Mouse (Mus musculus): ENCODE results near the gene Ifitm5. TPM values are rescaled to one million over a fixed set of nuclear protein-coding genes. Genes with fewer than 3 reads are reported as not detected.
A peak's percentile ranks its signal among the peaks of the same experiment; 100 is the strongest.

The Ifitm5 gene
- polyA plus RNA-seq, 1 experiment from 2014 or later = 1.7 TPM

- 24% methylated on average over 30 of the region's 30 CpGs for WGBS
- peak overlapping the region; percentile 42 for H3K4me3 ChIP-seq
- peak overlapping the region; percentile 61 for H3K9ac ChIP-seq
- H3K4me2 ChIP-seq = peak overlapping the region; percentile 90
- H3K27ac ChIP-seq = no peak overlapping the region
- no peaks in the 10 kb centered on the region for H3K36me3 ChIP-seq
- no peaks in the 10 kb centered on the region for H3K9me3 ChIP-seq
- no peak for ATAC-seq (ENCODE audit: low FRiP score)
- peaks cover 72% of the 10 kb centered on the region for H3K27me3 ChIP-seq
- peaks cover 25% of the 10 kb centered on the region for H3K4me1 ChIP-seq (replicated peaks)
Observed at GRCm38 (mm10) chr7:140923070-140923775, 26.9 kb downstream of the Ifitm5 start.

- peaks cover 79% of the 10 kb centered on the region for H3K27me3 ChIP-seq
- H3K4me1 ChIP-seq (replicated peaks) = peaks cover 25% of the 10 kb centered on the region
- no peaks in the 10 kb centered on the region for H3K36me3 ChIP-seq
- H3K4me3 ChIP-seq = peak overlapping the region; percentile 42
- ATAC-seq (ENCODE audit: low FRiP score) = peak; percentile 54; the same call in 1 of the 2 replicates
- peak overlapping the region; percentile 90 for H3K4me2 ChIP-seq
- no peak overlapping the region for H3K27ac ChIP-seq
- no peaks in the 10 kb centered on the region for H3K9me3 ChIP-seq
- under 1% methylated on average over 49 of the region's 49 CpGs for WGBS
- H3K9ac ChIP-seq = peak overlapping the region; percentile 61
Observed at GRCm38 (mm10) chr7:140922398-140923069, 27.6 kb downstream of the Ifitm5 start.

GRCm38 (mm10) chr7:140921225-140921975, 28.7 kb downstream of the Ifitm5 start:
- Histone ChIP-seq H3K9me3 (no peaks in the 10 kb centered on the region), H3K27ac (no peak overlapping the region), H3K4me3 (peak overlapping the region; percentile 42), H3K4me2 (peak overlapping the region; percentile 90), H3K27me3 (peaks cover 79% of the 10 kb centered on the region), H3K9ac (no peak overlapping the region), H3K4me1 (replicated peaks) (peaks cover 25% of the 10 kb centered on the region), H3K36me3 (no peaks in the 10 kb centered on the region)
- ATAC-seq (ENCODE audit: low FRiP score) = no peak
- WGBS = 27% methylated on average over 22 of the region's 22 CpGs

GRCm38 (mm10) chr7:140920418-140921029, 29.6 kb downstream of the Ifitm5 start, which contains the start of gene Nlrp6:
Nlrp6 (plus strand) TSS chr7:140920902.
- H3K27ac ChIP-seq = no peak within 1 kb of the TSS
- no peak within 1 kb of the TSS for H3K9ac ChIP-seq
- no peaks in the 10 kb centered on the region for H3K36me3 ChIP-seq
- H3K4me2 ChIP-seq = peak within 1 kb of the TSS; percentile 90; the same call in 1 of the 2 replicates
- no peaks in the 10 kb centered on the region for H3K9me3 ChIP-seq
- peak within 1 kb of the TSS; percentile 42 for H3K4me3 ChIP-seq
- no peak for ATAC-seq (ENCODE audit: low FRiP score)
- H3K4me1 ChIP-seq (replicated peaks) = peaks cover 25% of the 10 kb centered on the region
- 81% methylated on average over 8 of the region's 8 CpGs for WGBS
- peaks cover 79% of the 10 kb centered on the region for H3K27me3 ChIP-seq

- no peak for ATAC-seq (ENCODE audit: low FRiP score)
- H3K27me3 ChIP-seq = peaks cover 73% of the 10 kb centered on the region
- no peak overlapping the region for H3K4me3 ChIP-seq
- no peaks in the 10 kb centered on the region for H3K9me3 ChIP-seq
- H3K4me2 ChIP-seq = no peak overlapping the region
- H3K27ac ChIP-seq = no peak overlapping the region
- no peak overlapping the region for H3K9ac ChIP-seq
- 87% methylated on average over 4 of the region's 4 CpGs for WGBS
- peaks cover 25% of the 10 kb centered on the region for H3K4me1 ChIP-seq (replicated peaks)
- H3K36me3 ChIP-seq = no peaks in the 10 kb centered on the region
Observed at GRCm38 (mm10) chr7:140919911-140920310, 30.2 kb downstream of the Ifitm5 start.

- Histone ChIP-seq H3K4me1 (replicated peaks) (no peaks in the 10 kb centered on the region), H3K4me2 (no peak overlapping the region), H3K4me3 (no peak overlapping the region), H3K36me3 (no peaks in the 10 kb centered on the region), H3K27me3 (peaks cover 16% of the 10 kb centered on the region), H3K27ac (no peak overlapping the region), H3K9ac (no peak overlapping the region), H3K9me3 (no peaks in the 10 kb centered on the region)
- 87% methylated on average over 8 of the region's 8 CpGs for WGBS
- no peak for ATAC-seq (ENCODE audit: low FRiP score)
Observed at GRCm38 (mm10) chr7:140914031-140914690, 35.9 kb downstream of the Ifitm5 start.

- WGBS = 71% methylated on average over 5 of the region's 5 CpGs
- peaks cover 5% of the 10 kb centered on the region; the same call in 1 of the 2 replicates for H3K4me1 ChIP-seq (replicated peaks)
Observed at GRCm38 (mm10) chr7:140912846-140913482, 37.1 kb downstream of the Ifitm5 start.

GRCm38 (mm10) chr7:140912293-140912692, 37.8 kb downstream of the Ifitm5 start:
- no peak overlapping the region for H3K27ac ChIP-seq
- no peaks in the 10 kb centered on the region for H3K9me3 ChIP-seq
- no peaks in the 10 kb centered on the region for H3K36me3 ChIP-seq
- 69% methylated on average over 3 of the region's 3 CpGs for WGBS
- H3K9ac ChIP-seq = no peak overlapping the region
- ATAC-seq (ENCODE audit: low FRiP score) = no peak
- H3K4me1 ChIP-seq (replicated peaks) = peaks cover 5% of the 10 kb centered on the region; the same call in 1 of the 2 replicates
- H3K27me3 ChIP-seq = 0 out of 2 replicates have a peak, but pooled peaks cover under 1% of the 10 kb centered on the region
- no peak overlapping the region for H3K4me2 ChIP-seq
- no peak overlapping the region for H3K4me3 ChIP-seq

More at GRCm38 (mm10) chr7:140912846-140913482, 37.1 kb downstream of the Ifitm5 start:
- H3K9ac ChIP-seq = no peak overlapping the region
- peaks cover 7% of the 10 kb centered on the region; the same call in 1 of the 2 replicates for H3K27me3 ChIP-seq
- no peaks in the 10 kb centered on the region for H3K9me3 ChIP-seq
- no peak for ATAC-seq (ENCODE audit: low FRiP score)
- H3K36me3 ChIP-seq = no peaks in the 10 kb centered on the region
- H3K4me3 ChIP-seq = no peak overlapping the region
- no peak overlapping the region for H3K27ac ChIP-seq
- H3K4me2 ChIP-seq = no peak overlapping the region

- H3K27me3 ChIP-seq = no peaks in the 10 kb centered on the region
- H3K36me3 ChIP-seq = no peaks in the 10 kb centered on the region
- peak; percentile 63 for ATAC-seq (ENCODE audit: low FRiP score)
- peaks cover 5% of the 10 kb centered on the region; the same call in 1 of the 2 replicates for H3K4me1 ChIP-seq (replicated peaks)
- 3% methylated on average over 19 of the region's 19 CpGs for WGBS
- no peak overlapping the region for H3K27ac ChIP-seq
- H3K4me3 ChIP-seq = peak overlapping the region; percentile 32
- H3K9me3 ChIP-seq = no peaks in the 10 kb centered on the region
- peak overlapping the region; percentile 58 for H3K4me2 ChIP-seq
- peak overlapping the region; percentile 26; the same call in 1 of the 2 replicates for H3K9ac ChIP-seq
Observed at GRCm38 (mm10) chr7:140908634-140909107, 41.4 kb downstream of the Ifitm5 start.

- WGBS = 58% methylated on average over 7 of the region's 7 CpGs
- H3K27ac ChIP-seq = no peak overlapping the region
- ATAC-seq (ENCODE audit: low FRiP score) = no peak
- no peak overlapping the region for H3K4me3 ChIP-seq
- H3K36me3 ChIP-seq = no peaks in the 10 kb centered on the region
- H3K27me3 ChIP-seq = no peaks in the 10 kb centered on the region
- H3K4me2 ChIP-seq = peak overlapping the region; percentile 58
- H3K4me1 ChIP-seq (replicated peaks) = peaks cover 7% of the 10 kb centered on the region
- H3K9ac ChIP-seq = 0 out of 2 replicates have a peak overlapping the region, but pooled peaks have one; percentile 10
- H3K9me3 ChIP-seq = no peaks in the 10 kb centered on the region
Observed at GRCm38 (mm10) chr7:140908181-140908580, 41.9 kb downstream of the Ifitm5 start.

GRCm38 (mm10) chr7:140907697-140908096, 42.4 kb downstream of the Ifitm5 start:
- Histone ChIP-seq H3K9me3 (no peaks in the 10 kb centered on the region), H3K4me3 (no peak overlapping the region), H3K36me3 (no peaks in the 10 kb centered on the region), H3K27ac (no peak overlapping the region), H3K4me1 (replicated peaks) (peaks cover 12% of the 10 kb centered on the region), H3K4me2 (no peak overlapping the region), H3K9ac (no peak overlapping the region), H3K27me3 (no peaks in the 10 kb centered on the region)
- 86% methylated on average over 7 of the region's 7 CpGs for WGBS
- ATAC-seq (ENCODE audit: low FRiP score) = no peak

Data from hindbrain, embryonic 13.5 days (tissue).